Mouse (Mus musculus) neural tube, embryonic 14.5 days (tissue): ENCODE results near the gene Tmco1. TPM values are rescaled to one million over a fixed set of nuclear protein-coding genes. Genes with fewer than 3 reads are reported as not detected.

ENCODE experiments used
- ATAC-seq: fragments of 200-750 bp; cut with Nextera tagmentation; 2 replicates; pipeline ENCODE4 v1.8.0; 2017; ENCODE audit warnings: low read depth, mild to moderate bottlenecking, moderate TSS enrichment, moderate library complexity
- H3K27ac ChIP-seq: fragments of 300-500 bp; sonication (generic); 2 replicates; pipeline ENCODE4 v1.5.1; 2014; ENCODE audit warnings: low read depth, mild to moderate bottlenecking, control low read depth, low read length, moderate library complexity, mixed read lengths
- H3K27me3 ChIP-seq: fragments of 300-500 bp; sonication (generic); 2 replicates; pipeline ENCODE4 v1.6.1; 2014; ENCODE audit warnings: low read length; ENCODE audit not compliant: control insufficient read depth, insufficient read depth
- H3K36me3 ChIP-seq: fragments of 300-500 bp; sonication (generic); 2 replicates; pipeline ENCODE4 v1.6.1; 2014; ENCODE audit warnings: low read length, mixed read lengths; ENCODE audit not compliant: control insufficient read depth, insufficient read depth
- H3K4me1 ChIP-seq: fragments of 300-500 bp; sonication (generic); 2 replicates; pipeline ENCODE4 v1.6.1; 2014; ENCODE audit warnings: low read length; ENCODE audit not compliant: control insufficient read depth, insufficient read depth
- H3K4me2 ChIP-seq: fragments of 300-500 bp; sonication (generic); 2 replicates; pipeline ENCODE4 v1.6.1; 2014; ENCODE audit warnings: mild to moderate bottlenecking, low read depth, low read length, control low read depth
- H3K4me3 ChIP-seq: fragments of 300-500 bp; sonication (generic); 2 replicates; pipeline ENCODE4 v1.5.1; 2014; ENCODE audit warnings: low read depth, low read length, control low read depth, mixed read lengths
- H3K9ac ChIP-seq: fragments of 300-500 bp; sonication (generic); replicated peaks from 2 replicates; pipeline ENCODE4 v1.6.1; 2014; ENCODE audit warnings: low read depth, mild to moderate bottlenecking, control low read depth, low read length, mixed read lengths
- H3K9me3 ChIP-seq: fragments of 300-500 bp; sonication (generic); 2 replicates; pipeline ENCODE4 v1.6.1; 2016; ENCODE audit warnings: low read length; ENCODE audit not compliant: control insufficient read depth
- WGBS: fragments of 180-500 bp; shearing (Covaris S2); extraction: QIAGEN DNeasy Blood & Tissue Kit; methylation state at CpG from one replicate; pipeline ENCODE4 v1.1.7; 2014; 5-methylcytosine and 5-hydroxymethylcytosine counted together
- polyA plus RNA-seq: library from polyadenylated mRNA; unstranded; fragments of >200 nt; fragmentation: Nextera tagmentation; extraction: Ambion mirVana; gene quantifications from 2 replicates; pipeline ENCODE4 v1.2.1, GENCODE M21; 2014

The Tmco1 gene
- polyA plus RNA-seq, 1 experiment from 2014 or later: 77.1 TPM

- Histone ChIP-seq H3K27me3 (no peaks in the 10 kb centered on the region), H3K9ac (no peak overlapping the region), H3K9me3 (no peaks in the 10 kb centered on the region), H3K27ac (no peak overlapping the region), H3K36me3 (no peaks in the 10 kb centered on the region), H3K4me2 (peak overlapping the region; percentile 40), H3K4me1 (peaks cover 18% of the 10 kb centered on the region), H3K4me3 (no peak overlapping the region)
- 18% methylated on average over 6 of the region's 6 CpGs for WGBS
- ATAC-seq: peak; percentile 50
Measured at GRCm38 (mm10) chr1:167269856-167270270, 38.3 kb upstream of the Tmco1 start.

GRCm38 (mm10) chr1:167270342-167271111 lies 37.7 kb upstream of the Tmco1 start:
- Histone ChIP-seq H3K4me2 (peak overlapping the region; percentile 40), H3K9me3 (no peaks in the 10 kb centered on the region), H3K9ac (peak overlapping the region; percentile 12; the same call in 1 of the 2 replicates), H3K27ac (no peak overlapping the region), H3K36me3 (no peaks in the 10 kb centered on the region), H3K4me3 (no peak overlapping the region), H3K4me1 (peaks cover 18% of the 10 kb centered on the region), H3K27me3 (no peaks in the 10 kb centered on the region)
- ATAC-seq: peak; percentile 54
- 7% methylated on average over 19 of the region's 19 CpGs for WGBS

- no peak overlapping the region for H3K9ac ChIP-seq
- no peak overlapping the region for H3K27ac ChIP-seq
- H3K4me1 ChIP-seq: peaks cover 18% of the 10 kb centered on the region
- 45% methylated on average over 4 of the region's 4 CpGs for WGBS
- no peaks in the 10 kb centered on the region for H3K27me3 ChIP-seq
- H3K9me3 ChIP-seq: no peaks in the 10 kb centered on the region
- no peak overlapping the region for H3K4me3 ChIP-seq
- no peaks in the 10 kb centered on the region for H3K36me3 ChIP-seq
- no peak overlapping the region for H3K4me2 ChIP-seq
- no peak for ATAC-seq
Measured at GRCm38 (mm10) chr1:167271304-167271703, 36.9 kb upstream of the Tmco1 start.

GRCm38 (mm10) chr1:167271841-167272240 lies 36.3 kb upstream of the Tmco1 start:
- 39% methylated on average over 8 of the region's 8 CpGs for WGBS
- Histone ChIP-seq H3K9ac (no peak overlapping the region), H3K4me2 (no peak overlapping the region), H3K27ac (no peak overlapping the region), H3K9me3 (no peaks in the 10 kb centered on the region), H3K36me3 (no peaks in the 10 kb centered on the region), H3K4me3 (no peak overlapping the region), H3K4me1 (peaks cover 18% of the 10 kb centered on the region), H3K27me3 (no peaks in the 10 kb centered on the region)
- ATAC-seq: no peak

GRCm38 (mm10) chr1:167273380-167274163 lies 34.6 kb upstream of the Tmco1 start:
- 52% methylated on average over 14 of the region's 14 CpGs for WGBS
- ATAC-seq: no peak

GRCm38 (mm10) chr1:167274646-167275390 lies 33.4 kb upstream of the Tmco1 start:
- no peaks in the 10 kb centered on the region for H3K36me3 ChIP-seq
- 81% methylated on average over 12 of the region's 12 CpGs for WGBS
- no peaks in the 10 kb centered on the region for H3K9me3 ChIP-seq
- H3K4me3 ChIP-seq: no peak overlapping the region
- no peak overlapping the region for H3K9ac ChIP-seq
- H3K4me2 ChIP-seq: no peak overlapping the region
- ATAC-seq: no peak
- H3K27ac ChIP-seq: no peak overlapping the region
- no peaks in the 10 kb centered on the region for H3K27me3 ChIP-seq
- peaks cover 15% of the 10 kb centered on the region for H3K4me1 ChIP-seq

More at GRCm38 (mm10) chr1:167273380-167274163, 34.6 kb upstream of the Tmco1 start:
- peaks cover 18% of the 10 kb centered on the region for H3K4me1 ChIP-seq
- H3K4me2 ChIP-seq: no peak overlapping the region
- no peaks in the 10 kb centered on the region for H3K36me3 ChIP-seq
- H3K9ac ChIP-seq: no peak overlapping the region
- no peak overlapping the region for H3K4me3 ChIP-seq
- H3K9me3 ChIP-seq: no peaks in the 10 kb centered on the region
- no peaks in the 10 kb centered on the region for H3K27me3 ChIP-seq
- no peak overlapping the region for H3K27ac ChIP-seq

GRCm38 (mm10) chr1:167278395-167278794 lies 29.8 kb upstream of the Tmco1 start:
- 72% methylated on average over 6 of the region's 6 CpGs for WGBS
- H3K4me2 ChIP-seq: no peak overlapping the region
- no peak overlapping the region for H3K27ac ChIP-seq
- peaks cover 15% of the 10 kb centered on the region for H3K4me1 ChIP-seq
- no peaks in the 10 kb centered on the region for H3K9me3 ChIP-seq
- H3K36me3 ChIP-seq: no peaks in the 10 kb centered on the region
- H3K9ac ChIP-seq: no peak overlapping the region
- no peak for ATAC-seq
- no peak overlapping the region for H3K4me3 ChIP-seq
- H3K27me3 ChIP-seq: no peaks in the 10 kb centered on the region

GRCm38 (mm10) chr1:167279160-167279715 lies 28.9 kb upstream of the Tmco1 start:
- no peaks in the 10 kb centered on the region for H3K36me3 ChIP-seq
- no peak overlapping the region for H3K4me3 ChIP-seq
- peaks cover 15% of the 10 kb centered on the region for H3K4me1 ChIP-seq
- H3K27ac ChIP-seq: no peak overlapping the region
- H3K4me2 ChIP-seq: no peak overlapping the region
- no peaks in the 10 kb centered on the region for H3K27me3 ChIP-seq
- no peak overlapping the region for H3K9ac ChIP-seq
- no peaks in the 10 kb centered on the region for H3K9me3 ChIP-seq
- WGBS: 80% methylated on average over 13 of the region's 13 CpGs
- no peak for ATAC-seq
